Mouse (Mus musculus) cortical plate, adult 2 months (tissue): ENCODE data around the gene Fuk. TPM values are rescaled to one million over a fixed set of nuclear protein-coding genes. Genes with fewer than 3 reads are reported as not detected.
"Not testable (repeated sequence)": the region's sequence is repeated elsewhere in the genome, so short reads cannot be mapped to it uniquely, and the experiment has no call there.

ENCODE experiments used
- H3K27ac ChIP-seq: fragments of 200-500 bp; 2 replicates; pipeline ENCODE4 v1.5.1; 2012; ENCODE audit warnings: low read length, control low read depth, inconsistent platforms; ENCODE audit not compliant: insufficient read depth
- H3K4me1 ChIP-seq: fragments of 200-500 bp; 2 replicates; pipeline ENCODE4 v1.6.1; 2011; ENCODE audit warnings: low read length; ENCODE audit not compliant: control insufficient read depth, insufficient read depth
- H3K4me3 ChIP-seq: fragments of 200-500 bp; 2 replicates; pipeline ENCODE4 v1.5.1; 2011; ENCODE audit warnings: mild to moderate bottlenecking, low read length, control low read depth; ENCODE audit not compliant: insufficient read depth
- CTCF ChIP-seq: fragments of 200-500 bp; IDR thresholded peaks from 2 replicates; pipeline ENCODE4 v1.5.1; 2011; ENCODE audit warnings: mild to moderate bottlenecking, control low read depth, low read length; ENCODE audit not compliant: insufficient read depth; ENCODE audit errors: extremely low read depth
- POLR2A ChIP-seq: fragments of 200-500 bp; IDR thresholded peaks from 2 replicates; pipeline ENCODE4 v1.6.1; 2011; ENCODE audit warnings: mild to moderate bottlenecking, low read length, control low read depth; ENCODE audit not compliant: insufficient read depth; ENCODE audit errors: extremely low read depth
- polyA plus RNA-seq: library from polyadenylated mRNA; depleted of rRNA; stranded (reverse); fragments of >200 nt; gene quantifications from 2 replicates; pipeline ENCODE4 v1.2.3, GENCODE M21; 2012

Fuk gene
- polyA plus RNA-seq, 1 experiment = 18.2 TPM

DNA sequence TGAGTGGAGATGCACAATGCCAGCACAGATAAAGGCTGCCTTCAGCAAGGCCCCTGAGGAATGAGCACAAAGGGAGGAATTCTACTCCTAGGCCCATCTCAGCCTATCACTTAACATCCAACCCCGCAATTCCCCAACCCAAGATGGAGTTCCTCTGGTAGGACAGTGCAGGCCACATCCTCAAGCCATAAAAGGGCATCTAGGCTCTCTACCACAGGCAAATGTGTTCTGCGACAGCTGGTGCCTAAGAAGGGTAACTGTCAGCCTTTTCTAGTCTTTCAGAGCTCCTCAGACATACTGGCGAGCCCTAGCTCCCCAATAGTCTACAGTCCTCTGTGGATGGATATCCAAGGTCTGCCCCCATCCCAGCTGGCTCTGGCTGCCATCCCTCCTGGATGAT, 15.7 kb downstream of the Fuk start:
- H3K4me3 ChIP-seq = no peak overlapping the region
- no peaks in the 10 kb centered on the region; the same call in 1 of the 2 replicates for H3K4me1 ChIP-seq
- TF ChIP-seq POLR2A = no peak
- TF ChIP-seq CTCF = no peak
- H3K27ac ChIP-seq = no peak overlapping the region

- no peak overlapping the region for H3K4me3 ChIP-seq
- H3K27ac ChIP-seq = no peak overlapping the region
- no peaks in the 10 kb centered on the region; the same call in 1 of the 2 replicates for H3K4me1 ChIP-seq
- TF ChIP-seq CTCF (no peak), POLR2A (no peak)
Observed at GRCm38 (mm10) chr8:110883824-110884223, 18.5 kb downstream of the Fuk start.

- Histone ChIP-seq H3K4me3 (no peak overlapping the region), H3K4me1 (no peaks in the 10 kb centered on the region; the same call in 1 of the 2 replicates), H3K27ac (no peak overlapping the region)
- TF ChIP-seq POLR2A (no peak), CTCF (no peak)
Observed at GRCm38 (mm10) chr8:110881741-110882310, 20.5 kb downstream of the Fuk start.

DNA sequence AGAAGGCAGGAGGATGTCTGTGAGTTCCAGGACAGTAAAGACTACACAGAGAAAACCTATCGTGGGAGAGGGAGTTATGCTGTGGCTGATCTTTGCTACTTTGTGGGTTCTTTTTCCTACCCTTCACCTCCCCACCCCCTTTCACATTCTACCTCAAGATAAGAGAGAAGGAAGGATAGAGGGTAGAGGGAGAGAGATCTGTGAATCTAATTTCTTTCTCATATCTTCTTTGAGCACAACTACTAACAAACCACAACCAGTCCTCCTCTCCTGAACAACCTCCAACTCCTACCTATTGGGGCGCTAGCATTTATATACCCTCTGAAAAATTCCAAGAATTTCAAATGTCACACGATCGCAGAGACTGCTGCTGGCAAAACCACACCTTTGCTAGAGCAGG, 24.4 kb downstream of the Fuk start:
- TF ChIP-seq POLR2A = no peak
- no peak for TF ChIP-seq CTCF
- H3K4me1 ChIP-seq = peaks cover 2% of the 10 kb centered on the region

DNA sequence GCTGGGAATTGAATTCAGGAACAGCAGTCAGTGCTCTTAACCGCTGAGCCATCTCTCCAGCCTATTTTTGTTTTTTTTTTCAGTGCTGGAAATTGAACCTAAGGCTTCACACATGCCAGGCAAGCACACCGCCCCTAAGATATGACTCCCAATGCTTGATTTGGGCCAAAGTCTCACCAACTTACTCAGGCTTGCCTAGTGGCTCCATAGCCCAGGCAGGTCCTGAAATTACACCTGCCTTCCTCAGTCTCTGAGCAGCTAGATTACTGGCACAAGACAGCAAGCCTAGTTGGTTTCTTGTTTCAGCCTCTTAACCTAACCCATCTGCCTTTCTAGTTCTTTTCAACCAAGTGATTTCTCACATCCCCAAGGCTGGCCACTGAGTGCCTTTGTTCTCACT, 31.8 kb downstream of the Fuk start:
- no peak overlapping the region for H3K27ac ChIP-seq
- TF ChIP-seq POLR2A (no peak), CTCF (no peak)

More for the DNA sequence above, 24.4 kb downstream of the Fuk start:
- Histone ChIP-seq H3K27ac (no peak overlapping the region), H3K4me3 (no peak overlapping the region)

DNA sequence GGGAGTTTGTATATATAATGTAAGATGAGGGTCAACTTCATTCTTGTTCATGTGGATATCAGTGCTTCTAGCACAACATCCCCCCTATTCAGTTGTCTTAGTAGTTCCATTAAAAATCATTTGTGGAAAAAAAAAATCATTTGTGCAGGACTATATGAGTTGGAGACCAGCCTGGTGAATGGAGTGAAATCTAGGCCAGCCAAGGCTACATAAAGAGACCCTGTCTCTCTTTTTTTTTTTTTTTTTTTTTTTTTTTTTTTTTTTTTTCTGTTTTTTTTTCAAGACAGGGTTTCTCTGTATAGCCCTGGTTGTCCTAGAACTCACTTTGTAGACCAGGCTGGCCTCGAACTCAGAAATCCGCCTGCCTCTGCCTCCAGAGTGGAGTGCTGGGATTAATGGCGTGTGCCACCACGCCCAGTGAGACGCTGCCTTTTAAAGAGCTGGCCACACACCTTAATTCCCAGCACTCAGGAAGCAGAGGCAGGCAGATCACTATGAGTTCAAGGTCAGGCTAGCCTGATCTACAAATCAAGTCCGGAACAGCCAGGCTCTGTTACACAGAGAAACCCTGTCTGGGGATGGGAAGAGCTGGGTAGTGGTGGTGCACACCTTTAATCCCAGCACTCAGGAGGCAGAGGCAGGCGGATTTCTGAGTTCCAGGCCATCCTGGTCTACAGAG, 40.8 kb downstream of the Fuk start:
- not testable (repeated sequence) for H3K27ac ChIP-seq, H3K4me1 ChIP-seq, H3K4me3 ChIP-seq

More for the DNA sequence above, 31.8 kb downstream of the Fuk start:
- no peaks in the 10 kb centered on the region for H3K4me1 ChIP-seq
- no peak overlapping the region for H3K4me3 ChIP-seq

- no peak overlapping the region for H3K27ac ChIP-seq
- no peak overlapping the region for H3K4me3 ChIP-seq
- TF ChIP-seq POLR2A = no peak
- TF ChIP-seq CTCF = peak; percentile 37; the same call in 1 of the 2 replicates
- no peaks in the 10 kb centered on the region for H3K4me1 ChIP-seq
Observed at GRCm38 (mm10) chr8:110859651-110860501, 42.4 kb downstream of the Fuk start.

DNA sequence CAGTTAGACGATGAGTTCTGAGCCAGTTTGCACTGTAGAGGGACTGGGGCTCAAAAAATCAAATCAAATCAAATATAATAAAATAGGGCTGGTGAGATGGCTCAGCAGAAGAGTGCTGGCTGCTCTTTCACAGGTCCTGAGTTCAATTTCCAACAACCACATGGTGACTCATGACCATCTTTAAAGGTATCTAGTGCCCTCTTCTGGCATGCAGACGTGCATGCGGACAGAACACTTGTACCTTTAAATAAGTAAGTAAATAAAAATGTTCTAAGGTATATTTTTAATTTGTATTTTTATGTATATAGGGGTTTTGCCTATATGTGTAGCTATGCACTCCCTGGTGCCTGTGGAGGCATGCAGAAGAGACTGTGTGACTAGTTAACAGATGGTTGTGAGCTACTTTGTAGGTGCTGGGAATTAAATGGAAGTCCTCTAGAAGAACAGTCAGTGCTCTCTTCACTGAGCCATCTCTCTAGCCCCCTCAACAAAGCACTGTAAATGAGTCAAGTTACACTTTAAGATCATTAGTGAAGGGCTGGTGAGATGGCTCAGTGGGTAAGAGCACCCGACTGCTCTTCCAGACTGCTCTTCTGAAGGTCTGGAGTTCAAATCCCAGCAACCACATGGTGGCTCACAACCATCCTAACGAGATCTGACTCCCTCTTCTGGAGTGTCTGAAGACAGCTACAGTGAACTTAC, 45.4 kb downstream of the Fuk start:
- no peaks in the 10 kb centered on the region for H3K4me1 ChIP-seq
- no peak overlapping the region for H3K27ac ChIP-seq
- TF ChIP-seq CTCF = 0 out of 2 replicates have a peak, but pooled peaks have one; percentile 11
- no peak for TF ChIP-seq POLR2A
- no peak overlapping the region for H3K4me3 ChIP-seq

GRCm38 (mm10) chr8:110856073-110856472, 46.2 kb downstream of the Fuk start:
- not testable (repeated sequence) for H3K27ac ChIP-seq, H3K4me1 ChIP-seq, H3K4me3 ChIP-seq

DNA sequence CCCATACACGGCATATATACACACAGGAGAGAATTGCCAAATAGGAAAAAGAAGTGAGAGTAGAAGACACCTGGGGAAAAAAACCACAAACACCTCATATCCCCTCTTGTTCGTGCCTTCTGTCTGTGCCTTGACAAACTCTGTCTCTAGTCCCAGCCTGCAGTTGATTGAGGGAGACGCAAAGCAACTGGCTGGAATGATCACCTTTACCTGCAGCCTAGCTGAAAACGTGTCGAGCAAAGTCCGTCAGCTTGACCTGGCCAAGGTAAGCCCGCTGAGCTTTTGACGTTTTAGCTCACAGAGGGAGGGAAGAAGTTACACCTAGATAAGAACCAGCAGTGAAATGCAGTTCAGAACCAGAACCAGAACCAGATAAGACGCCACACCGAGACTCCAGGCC, 51.1 kb downstream of the Fuk start:
- Histone ChIP-seq H3K4me1 (no peaks in the 10 kb centered on the region), H3K27ac (no peak overlapping the region), H3K4me3 (no peak overlapping the region)
- TF ChIP-seq POLR2A (no peak), CTCF (no peak)
